Mouse (Mus musculus) thymus, adult 2 months (tissue): ENCODE results near the gene Calhm3. TPM values are rescaled to one million over a fixed set of nuclear protein-coding genes. Genes with fewer than 3 reads are reported as not detected.

Experiments
- DNase-seq: peaks from one replicate; pipeline ENCODE4 v3.0.0; 2021
- H3K27ac ChIP-seq: fragments of 200-500 bp; 2 replicates; pipeline ENCODE4 v1.5.1; 2012; ENCODE audit warnings: low read length, control low read depth; ENCODE audit not compliant: control insufficient read depth, insufficient read depth
- H3K27me3 ChIP-seq: fragments of 200-500 bp; 2 replicates; pipeline ENCODE4 v1.6.1; 2012; ENCODE audit warnings: mild to moderate bottlenecking, low read length, moderate library complexity, mixed read lengths; ENCODE audit not compliant: control insufficient read depth, insufficient read depth
- H3K36me3 ChIP-seq: fragments of 200-500 bp; 2 replicates; pipeline ENCODE4 v1.6.1; 2012; ENCODE audit warnings: mild to moderate bottlenecking, low read length, moderate library complexity; ENCODE audit not compliant: control insufficient read depth, insufficient read depth
- H3K4me1 ChIP-seq: fragments of 200-500 bp; replicated peaks from 2 replicates; pipeline ENCODE4 v1.6.1; 2012; ENCODE audit warnings: low read length; ENCODE audit not compliant: control insufficient read depth, insufficient read depth
- H3K4me3 ChIP-seq: fragments of 200-500 bp; 2 replicates; pipeline ENCODE4 v1.5.1; 2012; ENCODE audit warnings: mild to moderate bottlenecking, low read length, control low read depth, moderate library complexity; ENCODE audit not compliant: control insufficient read depth, insufficient read depth
- CTCF ChIP-seq: fragments of 200-500 bp; IDR thresholded peaks from 2 replicates; pipeline ENCODE4 v1.5.1; 2012; ENCODE audit warnings: mild to moderate bottlenecking, control low read depth, low read length, moderate library complexity, borderline replicate concordance; ENCODE audit not compliant: control insufficient read depth, poor library complexity, insufficient read depth; ENCODE audit errors: extremely low read depth
- POLR2A ChIP-seq: fragments of 200-500 bp; IDR thresholded peaks from 2 replicates; pipeline ENCODE4 v1.6.1; 2012; ENCODE audit warnings: mild to moderate bottlenecking, low read length, control low read depth, moderate library complexity; ENCODE audit not compliant: control insufficient read depth, poor library complexity, insufficient read depth; ENCODE audit errors: extremely low read depth
- WGBS: fragments of 180-500 bp; shearing (Covaris S2); methylation state at CpG from one replicate; pipeline ENCODE4 v1.1.7; 2018; 5-methylcytosine and 5-hydroxymethylcytosine counted together
- polyA plus RNA-seq: library from polyadenylated mRNA; depleted of rRNA; stranded (reverse); fragments of >200 nt; gene quantifications from 2 replicates; pipeline ENCODE4 v1.2.3, GENCODE M21; 2012

Gene Calhm3
- polyA plus RNA-seq, 1 experiment, result 1.1 TPM

DNA sequence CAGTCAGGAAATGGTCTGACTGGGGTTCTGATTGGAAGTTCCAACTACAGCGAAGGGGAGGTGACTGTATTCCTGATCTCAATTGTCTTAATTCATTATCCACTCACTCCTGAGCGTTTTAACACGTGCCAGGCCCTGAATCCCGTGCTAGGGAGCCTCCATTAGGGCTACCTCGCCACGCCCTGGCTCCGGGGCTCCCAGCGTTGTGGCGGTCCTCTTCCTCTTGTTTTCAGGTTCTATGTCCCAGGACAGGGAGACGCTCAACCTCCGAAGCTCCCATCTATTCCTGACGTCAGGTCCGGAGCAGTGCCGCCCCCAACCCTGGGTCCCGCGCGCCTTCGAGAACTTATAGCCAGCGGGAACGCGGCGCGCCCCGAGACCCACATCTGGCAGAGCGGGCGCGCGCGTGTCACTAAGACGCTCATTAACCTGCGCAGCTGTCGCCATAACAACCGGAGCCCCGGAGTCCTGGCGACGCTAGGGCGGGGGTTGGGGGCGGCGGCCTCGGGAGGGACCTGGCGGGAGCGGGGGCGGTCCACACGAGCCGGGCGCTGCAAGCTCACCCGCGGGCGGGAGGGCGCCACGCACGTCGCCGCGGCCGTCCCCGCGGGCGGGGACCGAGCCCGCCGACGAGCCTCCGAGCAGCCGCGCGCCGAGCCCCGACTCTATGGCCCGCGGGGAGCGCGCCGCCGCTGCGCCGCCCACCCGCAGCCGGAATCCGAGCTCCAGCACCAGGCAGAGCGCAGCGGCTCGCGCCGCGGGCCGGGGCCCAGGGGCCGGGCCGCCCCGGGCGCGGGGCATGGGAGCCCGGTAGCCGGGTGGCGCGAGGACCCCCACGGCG lies 21.1 kb upstream of the Calhm3 start, which contains the start of gene Neurl1a:
Gene Neurl1a (plus strand): TSS at position 390 of the 841 bp plus-strand sequence.
- no peak within 1 kb of the TSS; the same call in 1 of the 2 replicates for H3K27ac ChIP-seq
- peak within 1 kb of the TSS; percentile 27 for H3K4me3 ChIP-seq
- H3K27me3 ChIP-seq, result peaks cover 6% of the 10 kb centered on the region
- no peaks in the 10 kb centered on the region for H3K36me3 ChIP-seq
- peak; percentile 19 for DNase-seq
- H3K4me1 ChIP-seq, result peaks cover 10% of the 10 kb centered on the region
- TF ChIP-seq CTCF (no peak), POLR2A (no peak)
- 1% methylated on average over 98 of the region's 98 CpGs for WGBS

DNA sequence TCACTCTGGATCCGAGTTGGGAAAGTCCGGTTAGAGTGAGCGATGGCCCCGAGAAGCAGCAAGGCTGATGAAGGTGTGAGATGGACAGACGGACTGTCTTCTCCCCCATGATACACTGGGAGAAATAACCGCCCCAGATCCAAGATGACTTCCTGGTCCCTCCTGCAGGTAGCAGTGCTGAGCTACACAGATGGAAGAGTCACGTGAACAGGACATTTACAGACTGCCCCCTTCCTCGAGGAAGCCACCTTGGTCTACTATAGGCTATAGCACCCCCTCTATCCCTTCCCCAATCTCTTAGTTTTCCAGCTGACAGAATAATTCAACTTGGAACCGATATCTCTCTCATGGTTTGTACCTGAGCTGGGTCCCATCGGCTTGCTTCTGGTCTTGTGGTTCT lies 20.4 kb upstream of the Calhm3 start:
- Histone ChIP-seq H3K36me3 (no peaks in the 10 kb centered on the region), H3K4me1 (peaks cover 10% of the 10 kb centered on the region), H3K27me3 (peaks cover 6% of the 10 kb centered on the region), H3K27ac (no peak overlapping the region; the same call in 1 of the 2 replicates), H3K4me3 (no peak overlapping the region)
- no peak for DNase-seq
- TF ChIP-seq POLR2A (no peak), CTCF (no peak)
- 37% methylated on average over 10 of the region's 10 CpGs for WGBS

DNA sequence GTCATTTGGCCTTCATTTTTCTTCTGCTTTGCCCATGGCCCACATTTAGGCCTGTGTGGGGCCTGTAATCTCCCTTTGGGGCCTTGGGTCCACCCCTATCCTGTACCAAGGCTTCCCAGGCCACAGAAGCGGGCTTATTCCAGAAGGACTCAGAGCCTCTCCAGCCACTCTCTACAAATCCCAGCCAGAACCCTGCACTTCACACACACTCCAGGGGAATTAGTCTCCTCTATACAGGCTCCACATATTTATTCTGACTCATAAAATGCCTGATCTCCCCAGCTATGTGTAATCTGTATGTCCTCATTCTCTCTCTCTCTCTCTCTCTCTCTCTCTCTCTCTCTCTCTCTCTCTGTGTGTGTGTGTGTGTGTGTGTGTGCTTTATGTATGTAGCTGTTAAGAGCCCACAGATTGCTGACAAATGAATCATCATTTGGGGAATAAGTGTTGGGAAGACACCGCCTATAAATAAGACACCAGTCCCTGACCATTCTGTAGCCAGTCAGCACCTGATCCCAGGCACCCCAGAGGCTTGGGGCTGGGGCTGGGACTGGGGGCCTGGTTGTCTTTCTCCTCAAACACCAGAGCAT lies 19.4 kb upstream of the Calhm3 start:
- Histone ChIP-seq H3K36me3 (no peaks in the 10 kb centered on the region), H3K4me3 (no peak overlapping the region), H3K27me3 (peaks cover 6% of the 10 kb centered on the region), H3K4me1 (peaks cover 10% of the 10 kb centered on the region), H3K27ac (no peak overlapping the region)
- WGBS, result 96% methylated on average over 2 of the region's 2 CpGs
- DNase-seq, result no peak
- TF ChIP-seq POLR2A, result no peak
- no peak for TF ChIP-seq CTCF

DNA sequence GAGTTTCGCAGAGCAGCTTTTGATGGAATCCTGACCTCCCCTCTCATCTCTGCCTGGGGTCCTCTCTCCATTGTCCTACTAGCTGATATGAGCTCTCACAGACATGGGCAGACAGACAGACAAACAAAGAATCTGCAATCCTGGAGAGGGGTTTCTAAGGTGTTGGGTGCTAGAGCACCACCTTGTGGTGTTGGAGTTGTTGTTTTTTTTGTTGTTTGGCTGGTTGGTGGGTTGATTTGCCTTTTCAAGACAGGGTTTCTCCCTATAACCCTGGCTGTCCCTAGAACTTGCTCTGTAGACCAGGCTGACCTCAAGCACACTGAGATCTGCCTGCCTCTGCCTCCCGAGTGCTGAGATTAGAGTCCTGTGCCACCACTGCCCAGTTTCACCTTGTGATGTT lies 17.9 kb upstream of the Calhm3 start:
- Histone ChIP-seq H3K4me3 (no peak overlapping the region), H3K27me3 (peaks cover 6% of the 10 kb centered on the region), H3K36me3 (no peaks in the 10 kb centered on the region), H3K27ac (no peak overlapping the region), H3K4me1 (peaks cover 10% of the 10 kb centered on the region)
- no peak for DNase-seq
- 57% methylated on average over 2 of the region's 2 CpGs for WGBS
- no peak for TF ChIP-seq POLR2A
- no peak for TF ChIP-seq CTCF

DNA sequence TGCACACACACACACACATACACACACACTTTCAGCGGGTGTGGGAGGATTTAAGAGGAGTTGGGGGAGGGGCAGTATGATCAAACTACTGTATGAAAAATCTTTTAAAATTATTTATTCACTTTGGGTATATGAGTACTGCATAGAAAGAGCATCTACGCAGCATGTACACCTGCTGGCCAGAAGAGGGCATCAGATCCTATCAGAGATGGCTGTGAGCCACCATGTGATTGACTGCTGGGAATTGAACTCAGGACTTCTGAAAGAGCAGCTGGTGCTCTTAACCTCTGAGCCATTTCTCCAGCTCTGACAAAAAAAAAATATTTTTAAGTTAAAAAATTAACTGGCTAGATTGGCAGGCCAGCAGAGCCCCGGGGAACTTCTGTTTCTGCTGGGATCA lies 17.0 kb upstream of the Calhm3 start:
- TF ChIP-seq POLR2A (no peak), CTCF (no peak)
- WGBS, result 36% methylated on average over 3 of the region's 3 CpGs
- H3K36me3 ChIP-seq, result no peaks in the 10 kb centered on the region
- H3K27ac ChIP-seq, result no peak overlapping the region
- peaks cover 10% of the 10 kb centered on the region for H3K4me1 ChIP-seq
- peaks cover 6% of the 10 kb centered on the region for H3K27me3 ChIP-seq
- no peak for DNase-seq
- H3K4me3 ChIP-seq, result no peak overlapping the region

DNA sequence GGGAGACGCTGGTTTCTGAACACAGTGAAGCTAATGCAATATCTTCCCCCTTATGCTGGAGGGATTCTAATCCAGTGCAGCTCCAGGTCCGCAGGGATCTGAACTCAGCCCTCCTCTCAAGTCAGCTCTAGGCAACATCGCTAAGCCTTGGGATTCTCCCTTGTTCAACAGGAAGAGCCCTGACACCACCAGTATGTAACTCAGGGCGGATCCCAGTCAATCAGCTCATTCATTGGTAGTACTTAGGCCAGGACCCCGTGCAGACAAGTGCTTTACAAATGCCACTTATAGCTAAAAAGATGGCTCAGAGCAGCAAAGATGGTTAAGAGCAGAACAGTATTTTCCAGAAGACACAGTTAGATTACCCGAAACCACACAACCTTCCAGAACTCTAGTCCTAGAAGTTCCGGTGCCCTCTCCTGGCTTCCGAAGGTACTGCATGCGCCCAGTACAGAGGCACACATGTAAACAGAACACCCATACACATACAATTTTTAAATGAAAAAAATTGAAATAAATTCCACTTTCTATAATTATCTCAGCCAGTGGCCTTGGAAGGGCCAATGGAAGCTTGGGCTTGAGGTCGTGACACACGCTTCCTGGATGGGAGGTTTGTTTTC lies 11.3 kb upstream of the Calhm3 start:
- DNase-seq, result peak; percentile 83
- peaks cover 5% of the 10 kb centered on the region; the same call in 1 of the 2 replicates for H3K4me1 ChIP-seq
- no peak overlapping the region for H3K4me3 ChIP-seq
- whole genome bisulfite sequencing, result 20% methylated on average over 11 of the region's 11 CpGs
- no peaks in the 10 kb centered on the region for H3K27me3 ChIP-seq
- H3K27ac ChIP-seq, result no peak overlapping the region
- H3K36me3 ChIP-seq, result no peaks in the 10 kb centered on the region
- no peak for TF ChIP-seq CTCF
- no peak for TF ChIP-seq POLR2A

DNA sequence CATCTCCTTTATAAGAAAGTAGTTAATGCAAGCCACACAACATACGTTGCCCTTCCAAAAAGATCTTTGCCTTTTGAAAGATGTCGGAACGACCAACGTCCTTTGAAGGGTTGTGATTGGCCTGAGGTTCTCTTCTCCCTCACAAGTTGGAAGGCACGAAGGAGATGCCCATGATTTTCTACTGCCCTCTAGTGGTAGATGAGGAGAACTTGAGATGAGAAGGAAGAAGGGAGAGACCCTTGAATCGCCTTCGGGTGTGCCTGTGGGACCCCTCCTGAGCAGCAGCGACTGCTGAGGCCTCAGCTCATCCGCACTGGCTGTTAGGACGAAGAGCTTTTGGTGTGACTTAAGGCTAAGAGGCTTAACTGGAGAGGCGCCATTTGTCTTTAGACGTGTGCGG lies 10.7 kb upstream of the Calhm3 start:
- Histone ChIP-seq H3K4me3 (no peak overlapping the region), H3K4me1 (peaks cover 5% of the 10 kb centered on the region; the same call in 1 of the 2 replicates), H3K27me3 (no peaks in the 10 kb centered on the region), H3K27ac (no peak overlapping the region), H3K36me3 (no peaks in the 10 kb centered on the region)
- DNase-seq, result peak; percentile 27
- WGBS, result 10% methylated on average over 13 of the region's 13 CpGs
- TF ChIP-seq POLR2A, result no peak
- peak; percentile 45; the same call in 1 of the 2 replicates for TF ChIP-seq CTCF
